Mouse (Mus musculus) gastrocnemius, postnatal 25 days (tissue): ENCODE data around the gene Wnt11. TPM values are rescaled to one million over a fixed set of nuclear protein-coding genes. Genes with fewer than 3 reads are reported as not detected.
A peak's percentile ranks its signal among the peaks of the same experiment; 100 is the strongest.

Source experiments
- DNase-seq: peaks from one replicate; pipeline ENCODE4 v3.0.0; 2022
- total RNA-seq, 2 experiments: library from RNA; stranded (reverse); gene quantifications; 1 replicate in 1 of 2; 2 replicates in 1 of 2; pipeline ENCODE4 v1.2.3; 2021

Wnt11 gene
- total RNA-seq, 2 experiments from 2014 or later: 5.7 to 6.6 TPM

- DNase-seq: no peak
Observed at GRCm38 (mm10) chr7:98867053-98867793, 32.3 kb downstream of the Wnt11 start.

- no peak for DNase-seq
Observed at GRCm38 (mm10) chr7:98867794-98868150, 32.9 kb downstream of the Wnt11 start.

- no peak for DNase-seq
Observed at GRCm38 (mm10) chr7:98869070-98869469, 34.2 kb downstream of the Wnt11 start.

DNA sequence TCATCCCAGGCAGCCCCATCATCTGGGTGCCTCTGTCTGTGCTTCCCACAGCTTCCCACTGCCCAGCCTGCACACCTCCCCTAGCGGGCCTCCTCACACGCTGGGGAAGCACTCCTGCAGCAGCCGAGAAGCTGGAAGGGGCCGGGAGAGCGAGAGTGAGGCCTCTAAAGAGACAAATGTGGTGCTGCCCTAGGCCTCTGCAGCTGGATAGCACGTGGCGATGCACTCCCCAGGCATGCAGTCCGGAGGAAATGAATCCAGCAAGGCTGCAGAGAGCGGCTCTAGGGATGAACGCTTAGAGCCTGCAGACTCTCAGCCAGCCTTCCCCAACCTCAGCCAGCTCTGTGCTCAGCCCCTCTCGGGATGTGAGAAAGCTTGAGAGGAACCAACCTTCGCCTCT, 35.9 kb downstream of the Wnt11 start:
- DNase-seq: peak; percentile 33

- DNase-seq: no peak
Observed at GRCm38 (mm10) chr7:98871882-98872281, 37.0 kb downstream of the Wnt11 start.

- no peak for DNase-seq
Observed at GRCm38 (mm10) chr7:98873316-98873715, 38.4 kb downstream of the Wnt11 start.

- no peak for DNase-seq
Observed at GRCm38 (mm10) chr7:98874411-98874951, 39.6 kb downstream of the Wnt11 start.

DNA sequence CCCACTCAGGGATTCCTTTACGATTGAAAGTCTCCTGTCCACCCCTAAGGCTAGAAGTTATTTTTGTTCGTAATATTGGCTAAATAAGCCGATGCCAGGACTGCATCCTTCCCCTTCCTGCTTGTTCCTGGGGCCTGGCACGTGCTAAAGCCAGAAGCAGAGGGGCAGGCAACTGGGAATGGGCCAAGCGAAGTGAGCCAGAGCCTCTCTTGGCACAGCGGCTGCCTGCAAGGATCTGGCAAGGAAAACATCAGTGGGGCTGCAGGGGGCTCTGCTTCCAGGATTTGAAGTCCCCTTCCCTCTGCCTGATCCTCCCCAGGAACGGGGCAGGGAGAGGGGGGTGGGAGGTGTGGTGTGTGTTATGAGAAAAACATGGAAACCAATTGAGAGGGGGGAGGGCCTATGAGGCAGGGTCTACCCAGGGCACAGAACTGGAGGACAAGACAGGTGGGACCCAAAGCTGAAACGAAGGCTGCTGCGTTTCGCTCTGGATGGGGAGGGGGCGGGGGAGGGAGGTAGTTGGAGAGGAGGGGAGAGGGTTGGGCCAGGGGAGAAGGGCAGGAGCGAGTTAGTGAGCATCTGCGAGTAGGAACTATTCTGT, 40.6 kb downstream of the Wnt11 start:
- DNase-seq: no peak

- no peak for DNase-seq
Observed at GRCm38 (mm10) chr7:98876119-98876518, 41.2 kb downstream of the Wnt11 start.

DNA sequence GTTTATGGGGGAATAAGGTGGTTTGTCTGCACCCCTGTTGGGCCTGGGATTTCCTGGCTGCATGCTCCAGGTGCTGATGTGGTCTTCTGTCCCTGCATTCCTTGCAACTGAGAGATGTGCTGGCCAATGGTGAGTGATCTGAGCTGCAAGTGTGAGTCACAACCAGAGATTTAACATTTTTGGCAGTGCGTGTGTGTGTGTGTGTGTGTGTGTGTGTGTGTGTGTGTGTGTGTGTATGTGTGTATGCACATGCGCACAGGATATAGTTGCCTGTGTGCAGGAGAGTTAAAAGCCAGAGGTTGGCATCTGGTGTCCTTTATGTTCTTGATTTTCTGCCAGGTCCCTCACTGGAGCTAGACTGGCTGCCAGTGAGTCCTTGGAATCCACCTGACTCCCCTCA, 44.3 kb downstream of the Wnt11 start:
- DNase-seq: no peak

DNA sequence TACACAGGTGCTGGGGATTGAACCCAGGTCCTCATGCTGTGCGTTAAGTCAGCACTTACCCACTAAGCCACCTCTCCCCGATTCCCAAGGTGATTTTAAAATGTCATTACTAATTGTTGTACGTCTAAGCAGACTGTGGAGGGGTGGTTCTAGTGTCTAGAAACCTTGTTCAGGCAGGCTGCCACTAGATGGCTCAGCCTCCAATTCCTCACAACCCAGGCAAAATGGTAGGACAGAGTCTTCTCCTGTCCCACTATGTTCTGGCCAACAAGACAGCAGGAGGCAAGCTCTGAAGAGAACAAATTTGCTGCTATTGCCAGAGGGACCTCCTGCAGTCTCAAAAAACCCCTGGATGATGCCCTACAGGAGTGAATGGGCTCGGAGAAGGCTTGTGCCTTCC, 47.0 kb downstream of the Wnt11 start:
- no peak for DNase-seq

DNA sequence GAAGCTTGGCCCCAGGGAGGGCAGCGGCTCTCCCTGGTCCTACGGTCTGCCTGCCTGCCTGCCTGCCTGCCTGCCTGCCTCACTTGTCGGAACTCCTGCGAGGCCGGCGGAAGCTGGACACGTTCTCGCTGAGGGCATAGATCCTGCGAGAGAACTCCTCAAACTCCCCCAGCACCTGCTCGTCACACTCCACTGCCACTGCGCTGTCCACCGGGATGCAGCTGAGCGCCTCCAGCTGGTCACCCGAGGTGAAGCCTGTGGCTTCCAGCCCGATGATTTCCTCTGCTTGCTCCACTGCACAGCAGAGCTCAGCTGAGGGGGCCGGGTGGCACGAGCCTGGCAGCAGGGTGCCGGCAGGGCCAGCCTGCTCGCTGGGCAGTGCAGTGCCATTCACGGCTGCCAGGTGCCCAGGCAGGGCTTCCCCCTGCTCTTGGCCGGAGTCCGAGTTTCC, 52.9 kb downstream of the Wnt11 start:
- no peak for DNase-seq

- no peak for DNase-seq
Observed at GRCm38 (mm10) chr7:98888810-98889209, 53.9 kb downstream of the Wnt11 start.

GRCm38 (mm10) chr7:98889211-98889610, 54.3 kb downstream of the Wnt11 start:
- DNase-seq: no peak

GRCm38 (mm10) chr7:98893144-98893543, 58.2 kb downstream of the Wnt11 start:
- no peak for DNase-seq

DNA sequence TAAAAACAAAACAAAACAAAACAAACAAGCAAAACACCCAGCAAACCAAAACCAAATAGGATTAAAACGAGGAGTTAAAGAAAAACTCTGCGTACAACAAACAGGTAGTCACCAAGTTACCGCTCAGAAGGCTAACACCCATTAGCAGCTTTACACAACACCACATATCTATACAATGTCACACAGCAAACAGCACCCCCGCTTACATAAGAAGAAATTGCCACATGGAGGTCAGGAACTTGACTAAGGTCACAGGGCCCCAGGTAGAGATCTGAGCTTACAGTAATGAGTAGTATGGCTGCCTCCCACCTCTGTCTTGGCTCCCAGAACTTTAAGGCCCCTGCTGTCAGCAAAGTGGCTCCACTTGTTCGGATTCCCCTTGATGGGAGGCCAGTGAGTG, 59.4 kb downstream of the Wnt11 start:
- DNase-seq: no peak

DNA sequence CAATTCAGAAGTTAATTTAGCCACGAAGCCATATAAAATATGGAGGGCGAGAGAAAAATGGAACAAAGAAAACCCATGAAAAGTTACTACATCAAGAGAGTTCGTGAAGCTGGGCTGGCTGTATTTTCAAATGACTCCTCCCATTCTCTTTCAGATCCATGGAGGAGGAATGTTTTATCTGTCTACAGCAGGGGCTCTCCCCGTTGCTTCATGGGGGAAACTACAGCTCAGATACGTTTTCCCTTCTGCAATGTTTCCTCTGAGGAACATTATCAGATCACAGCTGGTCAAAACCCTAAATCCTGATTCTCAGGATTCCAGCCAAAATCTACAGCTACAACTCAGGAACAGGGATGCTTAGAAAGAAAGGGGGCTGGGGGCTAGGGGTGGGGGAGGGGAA, 59.9 kb downstream of the Wnt11 start:
- no peak for DNase-seq

DNA sequence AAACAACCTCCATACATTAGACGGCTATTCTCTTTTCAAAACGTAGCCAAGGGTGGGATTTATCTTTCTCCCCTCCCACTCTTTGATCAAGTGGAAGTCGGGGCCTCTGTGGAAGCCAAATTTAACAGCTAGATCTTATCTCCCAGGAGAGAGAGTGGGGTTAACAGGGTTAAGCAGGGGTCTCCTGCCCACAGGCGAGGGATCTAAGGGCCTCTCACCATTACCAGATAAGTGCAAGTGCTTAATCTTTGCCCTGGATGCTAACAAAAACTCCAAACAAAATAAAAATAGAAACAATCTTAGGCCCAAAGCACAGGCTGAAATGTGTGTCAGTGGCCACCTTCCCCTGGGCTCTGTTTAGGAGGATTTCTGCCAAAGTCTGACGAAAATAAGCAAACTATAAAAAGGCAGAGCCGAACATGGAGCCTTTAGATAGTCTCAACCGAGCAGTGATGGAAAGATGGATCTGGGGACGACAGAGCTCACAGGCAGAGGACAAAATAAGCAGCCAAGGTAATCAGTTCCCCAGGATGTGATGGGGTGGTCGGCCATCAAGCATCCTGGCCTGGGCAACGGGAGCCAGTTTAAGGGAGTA, 60.7 kb downstream of the Wnt11 start:
- DNase-seq: no peak

GRCm38 (mm10) chr7:98897323-98897722, 62.4 kb downstream of the Wnt11 start:
- no peak for DNase-seq

GRCm38 (mm10) chr7:98899815-98900214, 64.9 kb downstream of the Wnt11 start:
- no peak for DNase-seq

DNA sequence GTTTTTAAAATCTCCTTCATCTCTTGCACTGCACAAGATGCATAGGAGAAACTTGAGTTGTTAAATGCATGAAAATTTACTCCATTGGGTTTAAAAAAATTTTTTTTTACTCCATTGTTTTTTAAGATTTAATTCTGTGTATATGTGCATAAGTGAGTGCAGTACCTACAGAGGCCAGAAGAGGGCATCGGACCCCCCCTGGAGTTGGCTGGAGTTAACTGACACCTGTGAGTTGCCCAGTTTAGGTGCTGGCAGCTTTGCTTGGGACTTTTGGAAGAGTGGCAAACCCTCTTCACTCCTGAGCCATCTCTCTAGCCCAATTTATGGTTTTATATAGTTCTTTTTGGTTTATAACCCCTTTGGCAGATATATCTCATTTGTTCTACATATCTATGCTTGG, 66.2 kb downstream of the Wnt11 start:
- DNase-seq: no peak

DNA sequence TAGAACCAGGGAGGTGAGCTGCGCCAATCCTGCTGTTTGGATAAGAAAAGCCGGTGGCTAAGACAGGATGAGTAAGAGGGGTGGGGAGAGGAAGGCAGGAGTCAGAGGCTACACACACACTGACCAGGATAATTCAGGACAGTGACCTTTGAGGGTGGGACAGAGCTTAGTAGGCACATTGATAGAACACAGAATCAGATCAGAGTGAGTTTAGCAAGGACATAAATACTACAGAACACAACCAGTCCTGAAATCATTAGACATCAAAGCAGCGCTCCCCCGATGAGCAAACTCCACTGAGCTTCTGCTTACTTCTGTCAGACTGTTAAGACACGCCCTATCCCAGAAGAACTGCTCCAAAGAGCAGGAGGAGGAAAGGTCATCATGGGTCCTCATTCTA, 69.0 kb downstream of the Wnt11 start:
- no peak for DNase-seq
